Mouse (Mus musculus): ENCODE measurements around the gene Ehmt2. TPM values are rescaled to one million over a fixed set of nuclear protein-coding genes. Genes with fewer than 3 reads are reported as not detected.

Gene Ehmt2
- polyA plus RNA-seq, 1 experiment: 356 TPM

- peaks cover 23% of the 10 kb centered on the region for H3K4me1 ChIP-seq
- H3K27me3 ChIP-seq (replicated peaks): peaks cover 48% of the 10 kb centered on the region
- 0 out of 2 replicates have a peak, but pooled peaks cover 3% of the 10 kb centered on the region for H3K9me3 ChIP-seq
- no peak for TF ChIP-seq FLI1 (IDR thresholded peaks at IDR 0.05; ENCODE audit: low read length)
- TF ChIP-seq GATA1 (IDR thresholded peaks at IDR 0.05; ENCODE audit: borderline replicate concordance, low read length): no peak
- H3K4me3 ChIP-seq (replicated peaks): peak overlapping the region; percentile 92
- no peaks in the 10 kb centered on the region for H3K36me3 ChIP-seq (replicated peaks; ENCODE audit: low read length)
These were observed 61.7 kb downstream of the Ehmt2 start for GRCm38 (mm10) chr17:34959881-34960515.

GRCm38 (mm10) chr17:34960702-34961493, 62.6 kb downstream of the Ehmt2 start:
- H3K9me3 ChIP-seq: 0 out of 2 replicates have a peak, but pooled peaks cover 3% of the 10 kb centered on the region
- H3K36me3 ChIP-seq (replicated peaks; ENCODE audit: low read length): no peaks in the 10 kb centered on the region
- peaks cover 32% of the 10 kb centered on the region for H3K4me1 ChIP-seq
- no peak overlapping the region for H3K4me3 ChIP-seq (replicated peaks)
- TF ChIP-seq GATA1 (IDR thresholded peaks at IDR 0.05; ENCODE audit: borderline replicate concordance, low read length): no peak
- TF ChIP-seq FLI1 (IDR thresholded peaks at IDR 0.05; ENCODE audit: low read length): no peak
- H3K27me3 ChIP-seq (replicated peaks): peaks cover 55% of the 10 kb centered on the region

GRCm38 (mm10) chr17:34962125-34962524, 63.9 kb downstream of the Ehmt2 start:
- no peak for TF ChIP-seq GATA1 (IDR thresholded peaks at IDR 0.05; ENCODE audit: borderline replicate concordance, low read length)
- no peak for TF ChIP-seq FLI1 (IDR thresholded peaks at IDR 0.05; ENCODE audit: low read length)
- Histone ChIP-seq H3K4me3 (replicated peaks) (no peak overlapping the region), H3K4me1 (peaks cover 34% of the 10 kb centered on the region), H3K9me3 (0 out of 2 replicates have a peak, but pooled peaks cover 3% of the 10 kb centered on the region), H3K27me3 (replicated peaks) (peaks cover 57% of the 10 kb centered on the region), H3K36me3 (replicated peaks; ENCODE audit: low read length) (no peaks in the 10 kb centered on the region)

- Histone ChIP-seq H3K9me3 (no peaks in the 10 kb centered on the region), H3K4me3 (replicated peaks) (no peak overlapping the region), H3K36me3 (replicated peaks; ENCODE audit: low read length) (no peaks in the 10 kb centered on the region), H3K4me1 (peaks cover 37% of the 10 kb centered on the region), H3K27me3 (replicated peaks) (peaks cover 62% of the 10 kb centered on the region)
- TF ChIP-seq GATA1 (IDR thresholded peaks at IDR 0.05; ENCODE audit: borderline replicate concordance, low read length): no peak
- TF ChIP-seq FLI1 (IDR thresholded peaks at IDR 0.05; ENCODE audit: low read length): no peak
These were observed 64.6 kb downstream of the Ehmt2 start for GRCm38 (mm10) chr17:34962841-34963240.

Other genes with a start within 250 kb of the Ehmt2 start
- 0.03 TPM in 1 of 2 replicates, not detected in the other for gene Tnxb, start 227.9 kb upstream of the Ehmt2 start, polyA plus RNA-seq (2012; ENCODE audit: insufficient read depth, low replicate concordance)
- 0.06 TPM in 1 of 2 replicates, not detected in the other for gene C4b, start 154.6 kb upstream of the Ehmt2 start, polyA plus RNA-seq (2012; ENCODE audit: insufficient read depth, low replicate concordance)
- not detected in 2 replicates for gene Cyp21a1, start 93.9 kb upstream of the Ehmt2 start, polyA plus RNA-seq (2012; ENCODE audit: insufficient read depth, low replicate concordance)
- gene Stk19, start 61.5 kb upstream of the Ehmt2 start, polyA plus RNA-seq (2012; ENCODE audit: insufficient read depth, low replicate concordance): 44.3 and 85.0 TPM in 2 replicates
- 61.9 and 137 TPM in 2 replicates for gene Dxo, start 61.5 kb upstream of the Ehmt2 start, polyA plus RNA-seq (2012; ENCODE audit: insufficient read depth, low replicate concordance)
- gene Skiv2l, start 48.3 kb upstream of the Ehmt2 start, polyA plus RNA-seq (2012; ENCODE audit: insufficient read depth, low replicate concordance): 25.1 and 27.6 TPM in 2 replicates
- 67.5 and 220 TPM in 2 replicates for gene Nelfe, start 48.1 kb upstream of the Ehmt2 start, polyA plus RNA-seq (2012; ENCODE audit: insufficient read depth, low replicate concordance)
- gene Cfb, start 36.0 kb upstream of the Ehmt2 start, polyA plus RNA-seq (2012; ENCODE audit: insufficient read depth, low replicate concordance): 0.54 TPM in 1 of 2 replicates, not detected in the other
- gene Zbtb12, start 19.0 kb upstream of the Ehmt2 start, polyA plus RNA-seq (2012; ENCODE audit: insufficient read depth, low replicate concordance): 6.7 and 15.4 TPM in 2 replicates
- gene Gm20547, start 16.4 kb upstream of the Ehmt2 start, polyA plus RNA-seq (2012; ENCODE audit: insufficient read depth, low replicate concordance): not detected in 2 replicates
- 3.0 and 6.0 TPM in 2 replicates for gene C2, start 204 bp upstream of the Ehmt2 start, polyA plus RNA-seq (2012; ENCODE audit: insufficient read depth, low replicate concordance)
- not detected in 2 replicates for gene Slc44a4, start 16.0 kb downstream of the Ehmt2 start, polyA plus RNA-seq (2012; ENCODE audit: insufficient read depth, low replicate concordance)
- gene Neu1, start 32.8 kb downstream of the Ehmt2 start, polyA plus RNA-seq (2012; ENCODE audit: insufficient read depth, low replicate concordance): 12.4 and 41.3 TPM in 2 replicates
- gene Hspa1b, start 60.8 kb downstream of the Ehmt2 start, polyA plus RNA-seq (2012; ENCODE audit: insufficient read depth, low replicate concordance): 4.5 and 7.2 TPM in 2 replicates
- gene Gm20481, start 71.4 kb downstream of the Ehmt2 start, polyA plus RNA-seq (2012; ENCODE audit: insufficient read depth, low replicate concordance): not detected in 2 replicates
- 1.5 and 2.0 TPM in 2 replicates for gene Hspa1a, start 73.7 kb downstream of the Ehmt2 start, polyA plus RNA-seq (2012; ENCODE audit: insufficient read depth, low replicate concordance)
- gene Hspa1l, start 74.2 kb downstream of the Ehmt2 start, polyA plus RNA-seq (2012; ENCODE audit: insufficient read depth, low replicate concordance): not detected in 2 replicates
- gene Lsm2, start 83.4 kb downstream of the Ehmt2 start, polyA plus RNA-seq (2012; ENCODE audit: insufficient read depth, low replicate concordance): 64.3 and 95.0 TPM in 2 replicates
- gene Vars, start 102.5 kb downstream of the Ehmt2 start, polyA plus RNA-seq (2012; ENCODE audit: insufficient read depth, low replicate concordance): 188 and 650 TPM in 2 replicates
- gene Vwa7, start 118.1 kb downstream of the Ehmt2 start, polyA plus RNA-seq (2012; ENCODE audit: insufficient read depth, low replicate concordance): 0.38 and 0.40 TPM in 2 replicates
- gene Sapcd1, start 129.5 kb downstream of the Ehmt2 start, polyA plus RNA-seq (2012; ENCODE audit: insufficient read depth, low replicate concordance): 4.1 and 5.4 TPM in 2 replicates
- gene Msh5, start 148.3 kb downstream of the Ehmt2 start, polyA plus RNA-seq (2012; ENCODE audit: insufficient read depth, low replicate concordance): 10.5 and 10.9 TPM in 2 replicates
- gene Clic1, start 151.5 kb downstream of the Ehmt2 start, polyA plus RNA-seq (2012; ENCODE audit: insufficient read depth, low replicate concordance): 244 and 373 TPM in 2 replicates
- 30.5 and 36.5 TPM in 2 replicates for gene Ddah2, start 160.6 kb downstream of the Ehmt2 start, polyA plus RNA-seq (2012; ENCODE audit: insufficient read depth, low replicate concordance)
- gene Ly6g6c, start 166.9 kb downstream of the Ehmt2 start, polyA plus RNA-seq (2012; ENCODE audit: insufficient read depth, low replicate concordance): 14.8 and 15.5 TPM in 2 replicates
- gene Mpig6b, start 167.7 kb downstream of the Ehmt2 start, polyA plus RNA-seq (2012; ENCODE audit: insufficient read depth, low replicate concordance): 53.5 and 66.3 TPM in 2 replicates
- gene Ly6g6e, start 178.4 kb downstream of the Ehmt2 start, polyA plus RNA-seq (2012; ENCODE audit: insufficient read depth, low replicate concordance): not detected in 2 replicates
- 79.9 and 106 TPM in 2 replicates for gene Ly6g6d, start 179.6 kb downstream of the Ehmt2 start, polyA plus RNA-seq (2012; ENCODE audit: insufficient read depth, low replicate concordance)
- gene Ly6g6f, start 187.1 kb downstream of the Ehmt2 start, polyA plus RNA-seq (2012; ENCODE audit: insufficient read depth, low replicate concordance): 517 and 745 TPM in 2 replicates
- gene Abhd16a, start 190.8 kb downstream of the Ehmt2 start, polyA plus RNA-seq (2012; ENCODE audit: insufficient read depth, low replicate concordance): 211 and 290 TPM in 2 replicates
- gene Ly6g5c, start 209.8 kb downstream of the Ehmt2 start, polyA plus RNA-seq (2012; ENCODE audit: insufficient read depth, low replicate concordance): not detected in 2 replicates
- 0.23 TPM in 1 of 2 replicates, not detected in the other for gene Ly6g5b, start 217.0 kb downstream of the Ehmt2 start, polyA plus RNA-seq (2012; ENCODE audit: insufficient read depth, low replicate concordance)
- gene Gpank1, start 223.0 kb downstream of the Ehmt2 start, polyA plus RNA-seq (2012; ENCODE audit: insufficient read depth, low replicate concordance): 46.5 and 57.4 TPM in 2 replicates
- gene Csnk2b, start 223.6 kb downstream of the Ehmt2 start, polyA plus RNA-seq (2012; ENCODE audit: insufficient read depth, low replicate concordance): 75.6 and 82.2 TPM in 2 replicates
- gene D17H6S53E, start 227.9 kb downstream of the Ehmt2 start, polyA plus RNA-seq (2012; ENCODE audit: insufficient read depth, low replicate concordance): 3.2 and 6.1 TPM in 2 replicates
- gene Apom, start 233.6 kb downstream of the Ehmt2 start, polyA plus RNA-seq (2012; ENCODE audit: insufficient read depth, low replicate concordance): not detected in 2 replicates
- 613 and 1,584 TPM in 2 replicates for gene Bag6, start 236.7 kb downstream of the Ehmt2 start, polyA plus RNA-seq (2012; ENCODE audit: insufficient read depth, low replicate concordance)

Measured in megakaryocyte, embryonic 14.5 days (primary cell).